Comparison of ENCODE assay signal across 7 mouse cellular contexts in the genomic region with DNA sequence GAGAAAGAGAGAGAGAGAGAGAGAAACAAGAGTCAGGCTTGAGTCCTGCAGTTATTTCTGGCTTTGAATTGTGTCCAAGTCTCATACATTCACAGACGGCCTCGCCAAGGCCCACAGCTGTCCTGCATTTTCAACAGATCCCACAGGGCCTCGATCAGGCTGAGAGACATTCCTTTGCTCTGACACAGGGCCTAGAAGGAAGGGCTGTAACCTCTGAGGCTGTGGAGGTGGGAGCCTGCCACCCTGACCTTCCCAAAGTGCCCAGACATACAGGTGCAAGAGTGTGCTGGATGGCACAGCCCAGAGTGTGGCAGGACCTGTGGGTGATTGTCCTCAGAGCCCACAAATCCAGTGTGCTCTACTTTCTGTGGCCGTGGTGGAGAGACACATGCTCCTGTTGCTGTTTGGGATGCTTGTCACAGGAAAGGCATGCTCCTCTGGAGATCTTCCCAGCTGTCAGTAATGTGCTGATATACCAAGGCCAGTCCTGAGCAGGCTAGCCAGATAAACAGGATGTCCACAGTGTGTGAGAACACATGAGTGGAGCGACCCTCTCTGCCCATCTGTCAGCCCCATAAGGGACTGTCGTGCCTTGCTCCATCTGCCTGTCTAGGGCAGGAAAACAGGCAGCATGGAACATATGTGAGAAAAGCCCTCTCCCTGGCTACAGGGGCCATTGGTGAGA.
DNase-seq lines count a peak whose midpoint lies in the region; ATAC-seq and TF ChIP-seq lines count a peak whose summit lies in the region.

No protein-coding gene starts in this region.

- H3K4me2 ChIP-seq in intestine, embryonic 16.5 days (ENCODE audit: low read depth, low read length), result no peak overlapping the region
- H3K4me2 ChIP-seq in liver, postnatal 0 days (ENCODE audit: low read depth, low read length), result no peak overlapping the region

- no peak for TF ChIP-seq EP300 in liver, postnatal 0 days (IDR thresholded peaks at IDR 0.05; ENCODE audit: low read depth)

- H3K9ac ChIP-seq in intestine, embryonic 16.5 days (ENCODE audit: low read depth, low read length), result no peak overlapping the region
- H3K9ac ChIP-seq in liver, postnatal 0 days (replicated peaks), result no peak overlapping the region

- TF ChIP-seq CTCF in brain, embryonic 14.5 days (IDR thresholded peaks at IDR 0.05; ENCODE audit: borderline replicate concordance, extremely low read depth, insufficient read depth, insufficient read length), result no peak
- 0 out of 2 replicates have a peak, but pooled peaks have one; percentile 6 for TF ChIP-seq CTCF in liver, postnatal 0 days (IDR thresholded peaks at IDR 0.05; ENCODE audit: low read depth)

- H3K9me3 ChIP-seq in intestine, embryonic 16.5 days (ENCODE audit: control insufficient read depth, low read length), result no peaks in the 10 kb centered on the region
- H3K9me3 ChIP-seq in liver, postnatal 0 days (ENCODE audit: low read length), result no peaks in the 10 kb centered on the region

- no peaks in the 10 kb centered on the region for H3K27me3 ChIP-seq in intestine, embryonic 16.5 days (replicated peaks; ENCODE audit: control insufficient read depth, insufficient read depth, low read length)
- no peaks in the 10 kb centered on the region for H3K27me3 ChIP-seq in liver, postnatal 0 days (ENCODE audit: insufficient read depth, low read length)

- peaks cover 9% of the 10 kb centered on the region; the same call in 1 of the 2 replicates for H3K4me1 ChIP-seq in intestine, embryonic 16.5 days (ENCODE audit: control insufficient read depth, insufficient read depth, low read length)
- 0 out of 2 replicates have a peak, but pooled peaks cover 3% of the 10 kb centered on the region for H3K4me1 ChIP-seq in liver, postnatal 0 days (ENCODE audit: insufficient read depth)

- H3K4me3 ChIP-seq in intestine, embryonic 16.5 days (ENCODE audit: low read length), result no peak overlapping the region
- H3K4me3 ChIP-seq in liver, postnatal 0 days (ENCODE audit: low read depth, low read length), result no peak overlapping the region

- H3K27ac ChIP-seq in intestine, embryonic 16.5 days (ENCODE audit: low read length), result peak overlapping the region; percentile 92
- H3K27ac ChIP-seq in liver, postnatal 0 days (ENCODE audit: low read depth), result peak overlapping the region; percentile 22

- DNase-seq in adipocyte (ENCODE audit: low spot score), result peak; percentile 90
- peak; percentile 71 for DNase-seq in brain, embryonic 14.5 days (ENCODE audit: low read depth)
- DNase-seq in heart, adult 11 months, result peak; percentile 99
- DNase-seq in liver, postnatal 0 days, result peak; percentile 20
- peak; percentile 19 for DNase-seq in ovary, adult 18-20 months (ENCODE audit: low spot score)
- no peak for DNase-seq in thymus, adult 18-20 months

- ATAC-seq in intestine, embryonic 16.5 days, result peak; percentile 93
- ATAC-seq in liver, postnatal 0 days, result peak; percentile 69

- no peaks in the 10 kb centered on the region for H3K36me3 ChIP-seq in intestine, embryonic 16.5 days (ENCODE audit: control insufficient read depth, insufficient read depth, low read length)
- no peaks in the 10 kb centered on the region for H3K36me3 ChIP-seq in liver, postnatal 0 days (replicated peaks; ENCODE audit: insufficient read depth, low read length)

- 25% methylated on average over 6 of the region's 6 CpGs for WGBS in intestine, embryonic 16.5 days
- WGBS in liver, postnatal 0 days (ENCODE audit: insufficient replicate concordance), result 51% methylated on average over 6 of the region's 6 CpGs

- no peak for TF ChIP-seq POLR2A in brain, embryonic 14.5 days (IDR thresholded peaks at IDR 0.05; ENCODE audit: borderline replicate concordance, extremely low read depth, insufficient read depth, insufficient read length, poor library complexity, severe bottlenecking)

Comparison
In these comparisons a context has a peak if more than half of its experiments do, and no peak if none do; other contexts are left out.
1. DNase-seq: peak in adipocyte (single experiment), brain, embryonic 14.5 days (single experiment), heart, adult 11 months (single experiment), liver, postnatal 0 days (single experiment) and ovary, adult 18-20 months (single experiment); none in thymus, adult 18-20 months (0 of 2).